Mouse (Mus musculus): ENCODE data around the gene Dhdh.
"Not testable (repeated sequence)": the region's sequence is repeated elsewhere in the genome, so short reads cannot be mapped to it uniquely, and the experiment has no call there.

Gene Dhdh

DNA sequence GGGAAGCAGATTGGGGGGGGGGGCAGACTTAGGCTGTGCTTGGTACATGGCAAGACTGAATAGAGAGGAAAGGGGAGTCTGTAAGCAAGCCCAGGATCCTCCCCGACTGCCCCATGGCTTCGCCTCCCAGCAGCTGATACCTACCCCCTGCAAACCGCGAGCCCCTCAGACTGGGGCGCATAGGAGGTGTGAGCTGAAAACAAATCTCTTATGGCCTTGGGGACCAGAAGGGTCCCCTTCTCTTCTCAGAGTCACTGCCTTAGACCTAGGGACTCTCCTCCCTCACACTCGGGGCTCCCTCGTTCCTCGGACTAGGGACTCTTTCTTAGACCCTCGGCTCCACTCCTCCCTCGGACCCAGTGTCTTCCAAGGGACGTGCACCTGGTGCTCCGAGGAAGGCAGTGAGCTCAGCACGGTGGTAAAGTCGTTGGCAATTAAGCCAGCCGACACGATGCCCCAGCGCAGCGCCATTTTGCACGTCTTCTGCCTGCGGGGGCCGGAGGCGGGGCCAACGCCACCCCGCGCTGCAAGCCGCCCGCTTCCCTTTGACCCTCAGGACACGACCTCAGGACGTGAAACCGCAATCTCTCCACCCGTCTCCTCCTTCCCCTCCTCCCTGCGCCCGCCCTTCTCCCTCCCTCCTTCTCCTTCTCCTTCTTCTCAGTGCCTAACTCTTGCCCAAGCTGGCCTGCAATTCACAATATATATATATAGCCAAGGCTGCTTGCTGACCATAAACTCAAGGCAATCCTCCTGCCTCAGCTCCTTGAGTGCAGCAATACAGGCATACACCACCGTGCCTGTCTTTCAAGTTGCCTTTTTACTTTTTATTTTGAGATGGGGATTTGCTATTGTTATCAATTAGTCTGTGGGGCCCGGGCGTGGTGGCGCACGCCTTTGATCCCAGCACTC is at the start of gene Dhdh:
TSS of gene Dhdh (minus strand) at position 513 of the 912 bp plus-strand sequence.
- peak; percentile 64 to 68 for DNase-seq

DNA sequence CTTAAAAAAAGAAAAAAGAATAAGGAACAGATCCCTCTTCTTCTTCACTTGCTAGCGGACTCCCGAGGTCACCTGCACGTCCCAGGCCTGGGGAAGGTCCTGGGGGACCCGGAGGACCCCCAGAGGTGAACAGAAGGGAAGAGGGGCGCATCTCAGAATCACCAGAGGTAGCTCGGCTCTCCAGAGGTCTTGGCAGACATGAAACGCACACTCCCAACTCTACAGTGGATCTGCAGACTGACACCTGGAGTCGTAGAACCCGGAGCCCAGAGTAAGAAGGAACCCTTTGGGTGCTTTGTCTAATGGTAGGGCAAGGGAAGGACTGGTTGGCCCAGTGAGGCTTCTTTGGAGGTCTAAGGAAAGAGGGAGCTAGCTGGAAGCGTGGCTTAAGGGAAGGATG is 49.0 kb upstream of the Dhdh start:
- no peak for DNase-seq

DNA sequence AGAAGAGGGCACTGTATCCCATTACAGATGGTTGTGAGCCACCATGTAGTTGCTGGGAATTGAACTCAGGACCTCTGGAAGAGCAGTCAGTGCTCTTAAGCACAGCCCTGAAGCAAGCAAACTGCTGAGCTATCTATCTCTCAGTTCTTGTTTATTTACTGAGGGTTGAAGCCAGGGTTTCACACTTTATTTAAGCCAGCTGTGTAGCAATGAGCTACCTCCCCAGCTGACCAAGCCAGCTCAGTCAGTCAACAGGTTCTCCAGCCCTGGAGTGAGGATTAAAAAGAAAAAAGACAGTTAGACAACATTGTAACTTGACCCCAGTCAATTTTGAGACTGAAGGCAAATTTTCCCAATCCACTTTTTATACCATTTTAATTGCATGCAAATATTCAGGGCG is 47.1 kb upstream of the Dhdh start:
- DNase-seq: no peak

DNA sequence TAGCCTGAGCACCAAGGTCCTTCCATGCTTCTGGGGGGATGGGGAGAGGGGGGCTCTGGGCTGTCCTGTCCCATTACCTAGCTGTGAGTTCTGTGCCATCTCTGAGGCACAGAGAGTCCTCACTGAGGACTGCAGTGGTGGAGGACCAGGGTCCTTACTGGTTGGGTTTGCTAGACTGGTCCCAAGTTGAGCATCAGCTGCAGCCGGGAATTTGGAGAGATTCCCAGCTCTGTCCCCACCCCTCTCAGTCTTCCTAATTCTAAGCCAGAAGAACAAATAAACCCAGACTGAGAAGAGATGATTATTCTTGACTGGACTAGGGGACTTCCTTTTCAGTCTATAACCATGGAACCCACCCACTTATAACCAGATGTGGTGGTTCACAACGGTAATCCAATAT is 42.0 kb upstream of the Dhdh start:
- no peak for DNase-seq

DNA sequence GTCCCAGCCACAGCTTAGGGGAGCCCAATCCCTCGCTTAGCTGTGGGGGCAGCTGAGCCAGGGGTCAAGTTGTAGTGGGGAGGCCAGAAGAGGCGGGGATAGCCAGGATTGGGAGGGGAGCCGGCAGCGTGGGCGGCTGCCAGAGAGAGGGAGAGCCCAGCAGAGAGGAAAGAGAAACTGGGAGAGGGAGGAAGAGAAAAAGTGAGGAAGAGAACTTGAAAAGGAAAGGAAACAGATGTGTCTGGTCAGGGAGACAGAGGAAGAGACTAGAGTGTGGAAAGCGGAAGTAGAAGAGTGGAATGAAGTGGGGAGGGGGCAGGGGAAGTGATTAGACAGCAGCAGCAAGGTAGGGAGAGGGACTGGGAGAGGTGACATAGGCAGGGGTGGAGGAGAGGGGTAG is 40.9 kb upstream of the Dhdh start:
- no peak for DNase-seq

DNA sequence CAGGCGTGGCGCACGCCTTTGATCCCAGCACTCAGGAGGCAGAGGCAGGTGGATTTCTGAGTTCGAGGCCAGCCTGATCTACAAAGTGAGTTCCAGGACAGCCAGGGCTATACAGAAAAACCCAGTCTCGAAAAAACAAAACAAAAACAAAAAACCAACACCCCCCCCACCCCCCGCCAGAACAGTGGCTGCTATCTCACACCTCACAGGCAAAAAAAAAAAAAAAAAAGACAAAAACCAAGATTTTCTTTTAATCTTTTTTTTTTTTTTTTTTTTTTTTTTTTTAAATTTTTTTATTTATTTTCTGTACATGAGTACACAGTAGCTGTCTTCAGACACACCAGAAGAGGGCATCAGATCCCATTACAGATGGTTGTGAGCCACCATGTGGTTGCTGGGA is 38.6 kb upstream of the Dhdh start:
- not testable (repeated sequence) for DNase-seq

DNA sequence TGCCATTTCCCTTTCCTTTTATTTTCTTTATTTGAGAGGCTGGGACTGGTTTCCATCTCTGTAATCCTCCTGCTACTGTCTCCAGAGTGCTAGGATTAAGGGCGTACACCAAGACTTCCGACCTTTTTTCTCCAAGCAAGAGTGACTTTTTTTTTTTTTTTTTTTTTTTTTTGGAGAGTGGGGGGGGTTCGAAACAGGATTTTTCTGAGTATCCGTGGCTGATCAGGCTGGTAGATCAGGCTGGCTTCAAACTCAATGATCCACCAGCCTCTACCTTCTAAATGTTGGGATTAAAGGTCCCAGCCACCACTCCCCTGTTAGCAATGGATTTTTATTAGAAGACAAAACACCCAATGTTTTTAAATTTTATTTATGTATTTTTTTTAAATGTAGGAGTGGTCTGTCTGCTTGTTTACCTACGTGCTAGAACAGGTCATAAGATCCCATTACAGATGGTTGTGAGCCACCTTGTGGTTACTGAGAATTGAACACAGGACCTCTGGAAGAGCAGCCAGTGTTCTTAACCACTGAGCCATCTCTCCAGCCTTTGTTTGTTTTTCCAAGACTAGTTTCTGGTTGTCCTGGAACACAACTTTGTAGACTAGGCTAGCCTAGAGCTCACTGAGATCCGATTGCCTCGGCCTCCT is 38.0 kb upstream of the Dhdh start:
- DNase-seq: peak in 1 of 2 experiments; percentile 46

DNA sequence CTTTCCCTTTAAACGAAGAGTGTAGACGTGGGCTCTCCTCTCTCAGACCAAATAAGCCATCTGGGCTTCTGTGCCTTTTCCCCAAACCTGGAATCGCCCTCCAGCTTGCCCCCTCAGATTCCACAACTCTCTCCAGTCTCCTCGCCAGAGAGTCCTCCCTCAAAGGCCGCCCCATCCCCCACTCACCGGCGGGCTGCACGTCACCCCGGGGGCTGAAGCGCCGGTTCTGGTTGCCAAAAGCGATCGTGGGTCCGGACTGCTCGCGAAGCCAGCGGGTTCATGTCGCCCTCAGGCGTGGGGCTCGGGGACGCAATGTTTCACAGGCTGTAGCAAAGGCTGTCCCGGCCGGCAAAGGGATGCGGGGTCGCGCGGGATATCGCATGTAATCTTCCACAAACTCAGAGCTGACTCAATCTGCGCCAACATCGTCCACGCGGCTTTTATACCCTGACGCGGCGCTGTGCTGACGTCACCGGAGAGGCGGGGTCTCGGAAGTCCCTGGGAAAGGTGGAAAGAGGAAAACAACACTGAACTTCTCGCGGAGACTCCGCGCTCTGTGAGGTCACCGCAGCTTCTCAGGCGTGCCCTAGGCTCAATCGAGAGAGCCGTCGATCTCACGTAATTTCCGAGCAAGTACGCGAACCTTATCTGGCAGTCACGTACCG is 37.3 kb upstream of the Dhdh start, which contains the start of the genes Ppp1r15a and Plekha4:
TSS of gene Ppp1r15a (minus strand) at position 460 of the 665 bp plus-strand sequence.
TSS of gene Plekha4 (plus strand) at position 522 of the 665 bp plus-strand sequence.
- peak; percentile 94 to 98 for DNase-seq

DNA sequence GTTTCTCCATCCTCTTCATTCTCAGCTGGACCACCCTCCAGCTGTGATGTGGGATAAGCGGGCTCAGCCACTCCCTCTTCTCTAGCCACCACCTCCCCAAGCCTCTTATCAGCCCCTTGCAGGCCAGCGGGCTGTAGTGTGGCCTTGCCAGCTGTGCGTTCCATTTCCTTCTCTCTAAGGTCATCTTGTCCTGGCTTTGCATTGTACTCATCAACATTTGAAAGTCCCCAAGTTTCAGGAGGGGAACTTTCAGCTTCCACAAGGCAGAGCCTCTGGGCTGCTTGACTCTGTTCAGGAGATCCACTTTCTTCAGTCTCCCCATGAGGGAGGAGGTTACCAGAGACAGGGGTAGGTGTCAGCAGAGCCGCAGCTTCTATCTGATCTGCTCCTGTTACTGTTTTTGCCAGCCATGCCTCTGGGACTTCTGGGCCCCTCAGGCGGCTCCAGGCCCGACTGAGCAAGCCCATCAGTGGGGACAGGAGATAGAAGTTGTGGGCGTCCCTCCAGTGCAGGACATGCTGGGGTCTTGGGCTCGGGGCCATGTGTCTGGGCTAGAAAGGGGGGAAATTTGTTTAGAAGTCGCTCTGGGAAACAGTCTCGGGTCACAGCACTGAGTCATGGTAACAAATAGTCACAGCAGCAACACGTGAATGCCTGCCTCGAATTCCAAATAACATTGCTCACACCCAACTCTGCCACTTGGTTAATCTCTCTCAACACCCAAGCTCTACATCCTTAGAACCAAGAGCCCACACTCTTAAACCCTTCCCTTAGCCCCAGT is 36.4 kb upstream of the Dhdh start:
- DNase-seq: no peak

DNA sequence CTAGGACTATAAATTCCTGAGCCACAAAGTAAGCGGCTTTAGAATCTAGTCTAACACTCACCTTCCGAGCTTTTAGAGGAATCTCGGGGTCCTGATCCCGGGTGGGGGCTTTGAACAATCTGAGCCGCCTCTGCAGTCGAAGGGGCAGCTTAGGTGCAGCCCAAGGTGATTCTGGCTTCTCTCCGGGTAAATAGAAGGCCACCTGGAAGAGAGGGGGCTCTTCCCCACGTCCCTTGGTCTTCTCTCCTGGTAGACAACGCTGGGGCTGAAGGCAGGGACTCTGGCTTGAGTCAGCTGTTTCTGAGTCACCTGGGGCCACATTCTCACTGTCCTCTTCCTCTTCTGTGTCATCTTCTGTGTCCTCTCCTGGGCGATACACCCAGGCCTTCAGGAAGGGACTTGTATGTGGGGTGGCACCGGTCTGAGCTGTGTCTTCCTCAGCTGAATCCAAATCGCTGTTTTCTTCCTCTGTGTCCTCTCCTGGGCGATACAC is 35.1 kb upstream of the Dhdh start:
- DNase-seq: no peak

DNA sequence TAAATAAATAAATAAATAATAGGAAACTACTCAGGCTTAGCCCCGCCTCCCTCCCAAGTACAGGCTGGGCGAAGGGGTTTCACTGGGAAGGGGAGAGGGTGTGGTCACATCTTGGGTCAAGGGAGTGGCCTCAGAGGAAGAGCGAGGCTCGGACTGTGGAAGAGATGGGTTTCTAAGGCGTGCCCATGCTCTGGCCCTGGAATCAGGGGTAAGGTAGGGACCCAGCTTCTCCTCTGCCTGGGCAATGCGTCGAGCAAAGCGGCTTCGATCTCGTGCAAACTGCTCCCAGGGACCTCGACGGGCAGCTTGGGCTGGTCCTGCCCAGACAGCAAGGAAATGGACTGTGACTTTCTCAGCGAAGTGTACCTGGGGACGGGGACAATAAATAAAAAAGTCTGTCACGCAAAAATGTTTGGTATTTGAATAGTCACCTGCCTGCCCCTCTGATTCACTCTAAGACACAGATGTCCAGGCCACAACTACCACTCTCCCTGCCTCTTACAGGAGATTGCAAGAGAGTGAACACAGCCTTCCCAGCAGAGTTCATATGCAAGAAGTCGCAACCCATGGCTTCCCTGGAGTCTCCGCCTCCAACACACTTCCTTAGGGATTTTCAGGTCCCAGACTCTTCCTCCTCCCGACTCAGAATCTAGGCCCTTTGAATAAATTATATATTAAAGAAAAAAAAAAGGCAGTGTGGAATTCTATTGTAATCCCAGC is 34.5 kb upstream of the Dhdh start:
- no peak for DNase-seq

DNA sequence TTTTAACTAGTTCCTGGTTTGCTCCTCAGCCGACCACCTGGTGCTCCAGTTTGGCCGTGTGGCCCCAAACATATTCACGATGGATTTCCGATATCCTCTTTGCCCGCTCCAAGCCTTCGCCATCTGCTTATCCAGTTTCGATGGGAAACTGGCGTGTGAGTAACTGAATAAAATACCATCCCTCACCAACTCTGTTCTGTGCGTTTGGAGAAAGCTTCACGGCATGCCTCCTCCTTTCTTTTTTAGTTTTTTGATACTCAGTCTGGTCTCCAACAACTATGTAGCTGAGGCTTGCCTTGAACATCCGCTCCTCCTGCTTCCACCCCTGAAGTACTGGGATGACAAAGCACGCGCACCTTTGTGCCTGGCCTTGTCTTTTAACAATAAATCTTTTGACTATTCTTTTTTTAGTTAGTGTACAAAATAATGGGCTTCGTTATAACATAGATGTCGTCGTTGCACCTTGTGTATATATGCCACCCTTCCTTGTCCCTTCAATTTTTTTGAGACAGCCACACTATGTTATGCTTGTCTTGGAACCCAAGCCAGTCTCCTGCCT is 33.7 kb upstream of the Dhdh start:
- DNase-seq: no peak

DNA sequence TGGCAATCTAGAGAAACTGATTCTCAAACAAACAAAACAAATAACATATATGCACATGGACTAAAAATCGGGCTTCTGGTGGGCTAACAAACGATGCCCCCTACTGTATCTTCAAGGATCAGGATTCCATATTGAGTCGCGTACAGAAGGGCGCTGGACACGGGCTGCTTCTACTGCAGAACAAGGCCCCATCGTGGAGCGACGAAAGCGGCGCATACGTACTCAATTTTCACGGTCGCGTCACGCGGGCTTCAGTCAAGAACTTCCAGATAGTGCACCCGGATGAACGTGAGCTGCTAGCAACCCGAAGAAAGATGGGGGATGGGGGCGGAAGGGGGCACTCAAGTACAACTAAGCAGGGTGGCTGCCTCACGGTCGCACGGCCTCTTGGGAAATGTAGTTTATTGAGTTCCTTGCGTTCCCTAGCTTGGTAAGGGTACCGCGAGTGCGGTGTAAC is 33.2 kb upstream of the Dhdh start:
- peak; percentile 80 for DNase-seq

DNA sequence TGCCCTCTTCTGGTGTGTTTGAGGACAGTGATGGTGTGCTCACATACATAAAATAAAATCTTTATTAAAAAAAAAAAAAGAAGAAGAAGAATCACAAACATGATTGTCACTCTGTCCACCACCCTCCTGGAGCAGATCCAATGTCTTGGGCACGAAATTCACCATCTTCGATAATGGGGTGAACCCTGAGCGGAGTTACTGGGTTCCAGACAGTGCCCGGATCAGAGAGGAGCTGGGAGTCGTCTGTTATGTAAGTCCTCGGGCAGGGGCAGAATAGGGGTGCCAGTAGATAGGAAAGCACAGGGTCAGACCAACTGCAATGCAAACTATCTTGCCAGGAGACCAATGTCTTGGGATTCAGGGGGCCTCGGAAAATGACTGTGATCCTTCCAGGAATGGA is 32.0 kb upstream of the Dhdh start:
- DNase-seq: no peak

DNA sequence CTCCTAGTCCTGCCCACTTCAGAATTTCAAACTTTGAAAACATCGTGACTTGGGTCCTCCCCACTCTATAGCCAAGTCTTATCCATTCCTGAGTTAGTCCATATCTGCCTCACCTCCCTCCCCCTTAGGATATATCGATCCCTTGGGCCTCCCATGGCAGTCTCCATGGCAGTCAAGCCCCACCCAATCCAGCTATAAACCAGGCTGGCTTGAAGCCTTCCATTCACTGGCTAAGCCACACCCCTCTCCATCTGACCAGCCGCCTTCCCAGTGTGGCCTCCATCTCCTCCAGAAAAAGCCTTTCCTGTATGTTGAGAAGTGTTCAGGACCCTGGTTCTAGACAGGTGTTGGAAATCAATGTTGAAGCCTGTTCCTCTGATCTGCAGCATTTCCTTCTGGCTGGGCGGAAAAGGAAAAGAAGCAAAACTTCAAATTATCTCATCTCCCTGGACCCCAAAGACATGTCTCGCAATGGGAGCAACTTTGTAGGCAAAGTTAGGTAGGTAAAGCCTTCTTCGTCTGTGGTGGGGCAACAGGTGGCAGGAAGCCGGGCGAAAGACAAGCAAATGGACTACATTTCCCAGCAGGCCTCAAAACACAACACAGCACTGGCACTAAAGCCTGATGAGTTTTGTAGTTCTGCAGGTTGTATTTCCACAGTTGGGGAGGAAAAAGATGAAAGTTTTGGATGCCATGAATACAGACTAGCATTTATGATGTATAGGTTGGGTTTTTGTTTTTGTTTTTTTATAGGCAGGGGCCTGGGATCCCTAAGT is 30.9 kb upstream of the Dhdh start:
- no peak for DNase-seq

DNA sequence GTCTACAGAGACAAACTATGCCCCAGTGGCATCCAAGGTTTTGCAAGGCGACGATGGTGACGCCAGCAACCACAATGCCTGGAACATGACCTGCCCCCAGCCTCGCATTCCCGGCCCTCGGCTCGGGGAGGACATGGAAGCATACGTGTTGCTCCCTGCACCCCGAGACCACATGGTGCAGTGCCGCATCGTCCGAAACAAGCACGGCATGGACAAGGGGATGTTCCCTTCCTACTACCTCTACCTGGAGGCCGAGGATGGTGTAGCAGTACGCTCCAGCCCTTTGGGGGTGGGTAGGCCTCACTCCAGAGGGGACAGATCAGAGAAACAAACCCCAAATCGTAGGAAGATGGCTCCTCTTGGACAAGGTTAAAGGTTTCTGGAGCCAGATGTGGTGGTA is 30.0 kb upstream of the Dhdh start:
- DNase-seq: no peak

DNA sequence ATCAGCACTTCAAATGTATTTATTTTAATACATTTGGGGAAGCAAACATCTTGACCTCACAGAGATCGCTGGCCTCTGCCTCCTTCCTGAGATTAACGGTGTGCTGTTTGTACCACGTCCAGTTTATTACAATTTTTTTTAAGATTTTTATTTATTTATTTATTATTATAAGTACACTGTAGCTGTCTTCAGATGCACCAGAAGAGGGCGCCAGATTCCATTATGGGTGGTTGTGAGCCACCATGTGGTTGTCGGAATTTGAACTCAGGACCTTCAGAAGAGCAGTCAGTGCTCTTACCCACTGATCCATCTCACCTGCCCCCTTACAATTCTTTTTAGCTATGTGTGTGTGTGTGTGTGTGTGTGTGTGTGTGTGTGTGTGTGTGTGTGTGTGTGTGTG is 28.2 kb upstream of the Dhdh start:
- not testable (repeated sequence) for DNase-seq

DNA sequence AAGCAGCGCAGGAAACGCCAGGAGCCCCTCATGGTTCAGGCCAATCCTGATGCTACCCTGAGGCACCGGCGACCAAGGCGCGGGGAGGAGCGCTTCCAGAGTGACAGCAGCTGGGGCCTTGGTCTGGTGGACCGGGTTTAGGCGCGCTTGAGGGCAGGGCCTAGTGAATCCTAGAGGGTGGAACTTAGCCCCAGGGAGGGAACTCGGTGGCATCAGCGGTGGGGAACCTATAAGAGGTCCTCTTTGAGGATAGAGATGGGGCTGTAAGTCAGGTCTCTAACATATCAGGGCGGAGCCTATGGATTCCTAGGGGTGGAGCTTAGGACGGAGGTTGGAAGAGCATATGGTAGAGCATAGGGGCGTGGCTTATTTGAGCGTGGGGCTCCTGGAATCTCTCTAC is 26.8 kb upstream of the Dhdh start:
- no peak for DNase-seq

DNA sequence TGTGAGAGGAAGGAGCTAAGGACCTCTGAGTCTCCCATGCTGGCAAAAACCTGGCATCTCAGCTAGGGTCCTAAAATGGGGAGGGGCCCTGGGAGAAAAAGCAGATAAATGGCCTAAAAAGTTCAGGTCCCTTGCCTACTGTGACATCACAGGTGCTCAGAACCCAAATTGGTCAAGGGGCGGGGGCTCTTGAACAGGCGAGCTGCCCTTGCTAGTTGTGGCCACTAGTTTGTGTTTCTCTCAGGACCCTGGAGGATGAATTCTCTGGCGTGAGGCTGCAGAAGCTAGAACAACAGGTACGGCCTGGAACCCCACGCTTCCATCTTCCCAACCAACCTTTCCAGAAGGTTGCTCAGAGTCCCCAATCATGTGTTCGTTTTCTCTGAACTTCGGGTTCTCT is 25.8 kb upstream of the Dhdh start:
- DNase-seq: no peak
